Mouse (Mus musculus) large intestine, adult 2 months (tissue): ENCODE measurements at regions not wholly inside any gene's neighbourhood (a gene's known extent, or its start where the extent isn't known, plus 50 kb on each side); places are given as distances from the start of the nearest gene placed in this dataset.
A peak's percentile ranks its signal among the peaks of the same experiment; 100 is the strongest.

Experiments
- DNase-seq: peaks from one replicate; pipeline ENCODE4 v3.0.0-alpha.2; 2012; ENCODE audit warnings: low read depth, low spot score
- WGBS: fragments of 180-500 bp; shearing (Covaris S2); methylation state at CpG from one replicate; pipeline ENCODE4 v1.1.7; 2018; 5-methylcytosine and 5-hydroxymethylcytosine counted together

- no peak for DNase-seq
- 45% methylated on average over 14 of the region's 14 CpGs for WGBS
These were observed 151.4 kb upstream of the A230072I06Rik start for GRCm38 (mm10) chr8:12127106-12127800.

DNA sequence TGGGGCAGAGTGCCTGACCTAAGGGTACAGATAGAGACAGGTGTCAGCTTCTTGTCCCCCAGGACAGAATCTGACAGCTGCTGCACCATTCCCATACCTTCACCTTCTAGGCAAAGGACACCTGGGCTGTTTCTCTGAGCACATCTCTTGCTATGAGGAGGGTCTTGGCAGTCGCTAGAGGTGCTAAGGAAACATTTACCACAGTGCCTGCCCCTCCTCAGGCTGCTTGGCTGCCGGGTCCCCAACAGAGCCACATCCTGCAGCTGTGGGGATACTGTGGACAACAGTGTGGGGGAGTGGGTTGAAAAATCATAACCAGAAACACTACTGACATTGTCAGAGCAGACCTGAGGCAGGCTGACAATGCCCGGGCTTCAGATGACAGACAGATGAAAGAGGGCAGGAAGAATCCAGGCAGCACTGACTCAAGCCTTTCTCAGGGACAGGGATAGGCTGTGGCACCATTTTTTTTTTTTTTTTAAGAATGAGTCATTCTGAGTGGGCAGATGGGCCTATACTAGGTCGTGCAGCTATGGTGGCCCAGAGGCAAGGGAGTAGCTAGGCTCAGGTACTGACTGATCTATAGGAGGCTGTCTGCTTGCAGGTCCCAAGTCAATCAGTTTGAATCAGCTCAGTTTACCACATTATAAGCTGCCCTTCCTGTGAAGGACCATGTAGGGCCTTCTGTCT is 150.7 kb upstream of the A230072I06Rik start:
- DNase-seq = no peak
- WGBS = 53% methylated on average over 4 of the region's 4 CpGs

DNA sequence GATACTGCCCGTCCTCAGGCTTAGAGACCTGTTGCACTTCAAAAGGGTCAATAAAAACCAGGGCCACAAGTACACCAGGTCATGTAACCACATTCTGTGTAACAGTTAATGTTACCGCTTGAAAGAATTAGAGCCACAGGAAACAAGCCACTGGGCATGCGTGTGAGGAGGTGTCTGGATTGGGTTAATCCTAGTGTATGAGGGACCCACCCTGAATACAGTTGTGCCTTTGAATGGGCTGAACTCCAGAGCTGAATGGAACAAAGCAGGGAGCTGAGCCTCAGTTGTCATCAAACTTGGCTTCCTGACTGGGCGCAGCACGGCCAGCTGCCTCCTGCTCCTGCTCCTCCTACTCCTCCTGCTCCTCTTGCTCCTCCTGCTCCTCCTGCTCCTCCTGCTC is 148.0 kb upstream of the A230072I06Rik start:
- 42% methylated on average over 5 of the region's 5 CpGs for WGBS
- DNase-seq = no peak

GRCm38 (mm10) chr8:12134200-12134599 is 144.4 kb upstream of the A230072I06Rik start:
- no peak for DNase-seq
- 26% methylated on average over 1 of the region's 1 CpGs for WGBS

DNA sequence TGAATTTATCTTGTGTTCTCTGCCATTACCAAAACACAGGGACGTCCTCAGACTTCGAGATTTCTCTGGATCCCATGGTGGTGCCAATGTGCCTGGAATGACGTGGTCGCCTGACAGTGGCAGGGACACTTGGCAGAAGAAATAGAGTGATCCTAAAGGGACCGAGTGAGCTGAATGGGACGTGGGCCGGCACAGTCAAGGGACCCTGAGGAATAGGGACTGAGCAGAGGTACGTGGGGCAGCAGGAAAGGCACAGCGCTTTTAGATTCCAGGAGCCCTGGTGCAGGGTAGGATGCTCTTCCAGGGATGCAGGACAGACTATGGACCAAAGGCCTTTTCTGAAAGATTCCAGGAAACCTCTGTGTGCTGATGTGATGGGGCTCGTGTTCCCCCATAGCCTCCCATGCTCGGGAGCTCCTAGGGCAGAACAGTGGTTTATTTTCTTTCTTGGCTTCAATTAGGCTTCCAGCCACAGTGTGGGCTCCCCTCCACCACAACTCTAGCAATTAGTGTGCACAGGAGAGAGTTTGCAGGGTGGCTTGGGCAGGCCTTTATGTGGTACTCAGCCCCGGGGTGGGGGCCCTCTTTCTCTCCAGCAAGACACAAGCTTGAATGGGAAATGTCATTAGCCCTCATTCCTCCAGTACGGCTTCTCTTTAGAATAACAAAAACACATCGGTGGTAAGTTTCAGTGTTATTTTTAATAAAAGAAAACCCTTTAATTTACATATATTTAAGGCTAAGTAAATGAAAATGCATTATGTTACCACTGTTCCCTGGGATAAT is 143.0 kb upstream of the A230072I06Rik start:
- 85% methylated on average over 14 of the region's 14 CpGs for WGBS
- DNase-seq = no peak

DNA sequence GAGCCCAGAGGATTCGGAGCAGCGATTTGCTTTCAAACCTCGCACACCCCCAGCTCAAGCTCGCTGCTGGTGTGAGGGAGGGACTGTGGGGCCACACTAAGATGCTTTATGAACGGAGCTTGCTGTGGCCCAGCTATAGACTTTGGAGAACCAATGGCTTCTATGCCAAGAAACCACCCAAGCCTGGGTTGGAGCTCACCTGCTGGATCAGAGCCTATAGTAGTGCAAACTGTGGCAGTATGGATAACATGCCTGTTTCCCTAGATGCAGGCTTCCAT is 142.5 kb upstream of the A230072I06Rik start:
- WGBS = 85% methylated on average over 5 of the region's 5 CpGs
- no peak for DNase-seq

DNA sequence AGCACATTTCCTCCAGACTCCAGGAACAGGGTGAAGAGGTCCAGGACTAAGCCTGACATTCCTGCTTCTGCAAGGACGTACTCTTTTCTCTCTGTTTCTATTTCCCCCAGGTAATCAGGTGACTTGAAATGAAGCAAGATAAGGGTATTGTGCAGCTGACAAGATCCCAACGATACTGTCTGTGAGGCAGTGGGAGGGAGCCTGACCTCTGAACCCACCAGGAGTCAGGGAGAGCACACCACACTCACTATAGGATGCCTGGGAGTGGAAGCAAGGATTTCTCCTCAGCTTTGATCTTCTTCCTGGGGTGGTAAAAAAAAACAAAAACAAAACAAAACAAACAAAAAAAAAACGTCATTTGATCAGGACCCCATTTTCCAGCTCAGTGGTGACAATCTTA is 141.1 kb upstream of the A230072I06Rik start:
- no peak for DNase-seq
- WGBS = 41% methylated on average over 3 of the region's 3 CpGs

- WGBS = 70% methylated on average over 8 of the region's 8 CpGs
These were observed 140.7 kb upstream of the A230072I06Rik start for GRCm38 (mm10) chr8:12137913-12138312.

DNA sequence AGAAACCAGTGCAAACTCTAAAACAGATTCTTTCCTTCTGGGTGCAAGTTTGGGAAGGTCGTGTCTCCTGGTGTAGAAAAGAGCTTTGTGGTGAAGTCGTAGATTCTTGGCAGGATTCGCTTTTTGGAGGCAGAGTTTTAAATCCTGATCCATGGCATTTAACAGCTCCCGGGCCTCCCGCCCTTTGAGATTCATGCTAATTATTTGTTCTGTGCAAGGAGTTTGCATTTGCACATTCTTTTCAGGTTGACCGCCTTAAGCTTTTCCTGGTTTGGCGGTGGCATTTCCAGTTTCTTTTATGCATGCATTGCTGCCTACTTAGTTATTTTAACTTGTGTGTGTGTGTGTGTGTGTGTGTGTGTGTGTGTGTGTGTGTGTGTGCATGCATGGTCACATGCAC is 126.9 kb upstream of the A230072I06Rik start:
- no peak for DNase-seq
- 52% methylated on average over 7 of the region's 7 CpGs for WGBS

More at GRCm38 (mm10) chr8:12137913-12138312, 140.7 kb upstream of the A230072I06Rik start:
- DNase-seq = no peak

GRCm38 (mm10) chr8:12152825-12153224 is 125.8 kb upstream of the A230072I06Rik start:
- 72% methylated on average over 9 of the region's 9 CpGs for WGBS
- no peak for DNase-seq

DNA sequence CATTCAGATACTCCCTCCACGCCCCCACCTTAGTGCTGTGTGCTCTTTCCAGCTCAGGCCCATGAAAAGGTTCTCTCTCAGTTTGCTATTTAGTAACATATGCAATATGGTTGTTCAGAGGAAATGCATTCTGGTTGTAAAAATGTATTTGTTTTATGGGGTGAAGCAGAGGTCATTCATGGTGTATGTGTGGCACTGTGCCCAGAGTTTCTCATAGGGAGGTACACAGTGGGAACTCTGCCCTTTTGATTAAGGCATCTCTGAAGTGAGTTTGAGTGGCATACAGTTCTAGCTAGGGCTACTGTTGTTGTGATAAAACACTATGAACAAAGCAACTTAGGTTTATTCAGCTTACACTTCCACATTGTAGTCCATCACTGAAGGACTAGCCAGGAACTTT is 121.7 kb upstream of the A230072I06Rik start:
- peak; percentile 65 for DNase-seq
- 25% methylated on average over 1 of the region's 1 CpGs for WGBS

DNA sequence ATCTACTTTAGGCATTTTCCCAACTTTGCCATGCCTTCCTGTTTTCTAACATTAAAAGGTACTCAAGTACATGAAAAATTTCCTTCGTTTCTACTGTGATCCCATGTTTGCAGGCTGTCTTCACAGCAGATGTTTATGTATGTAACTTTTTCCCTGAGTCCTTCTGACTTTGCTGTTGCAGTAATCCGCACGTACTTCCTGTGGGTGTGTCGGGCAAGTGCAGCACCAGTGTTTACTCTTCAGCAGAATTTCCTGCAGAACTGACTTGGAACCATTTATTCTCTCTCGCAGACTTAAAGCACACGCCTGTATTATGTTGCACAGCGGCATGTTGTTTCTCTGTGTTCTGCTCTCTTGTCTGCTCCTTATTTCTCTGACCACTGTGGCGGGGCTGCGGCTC is 120.4 kb upstream of the A230072I06Rik start:
- 23% methylated on average over 9 of the region's 9 CpGs for WGBS

GRCm38 (mm10) chr8:12162921-12163705 is 115.5 kb upstream of the A230072I06Rik start:
- no peak for DNase-seq
- WGBS = 7% methylated on average over 22 of the region's 22 CpGs

More for the DNA sequence above, 120.4 kb upstream of the A230072I06Rik start:
- peak; percentile 67 for DNase-seq

- DNase-seq = no peak
- whole genome bisulfite sequencing = 74% methylated on average over 23 of the region's 23 CpGs
These were observed 113.0 kb upstream of the A230072I06Rik start for GRCm38 (mm10) chr8:12165487-12166152.

DNA sequence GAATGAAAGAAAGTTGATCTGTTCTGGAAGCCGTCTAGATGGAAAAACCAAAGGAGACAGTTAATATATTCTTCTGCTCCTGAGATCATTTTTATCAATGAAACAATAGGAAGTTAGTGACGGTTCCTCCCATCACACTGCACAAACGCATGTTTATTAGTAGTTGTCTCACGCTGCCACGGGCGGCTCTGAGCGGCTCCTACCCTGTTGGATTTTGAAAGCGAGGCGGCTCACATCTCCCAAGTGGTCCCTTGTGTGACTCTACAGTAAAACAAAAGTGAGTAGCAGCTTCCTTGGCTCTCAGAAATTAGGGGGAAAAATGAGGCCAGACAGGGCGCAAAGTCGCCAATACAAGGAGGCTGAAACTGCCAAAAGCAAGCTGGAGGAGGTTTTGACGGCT is 106.8 kb upstream of the A230072I06Rik start:
- 80% methylated on average over 12 of the region's 12 CpGs for WGBS
- DNase-seq = no peak

GRCm38 (mm10) chr8:12175496-12175895 is 103.1 kb upstream of the A230072I06Rik start:
- WGBS = 75% methylated on average over 13 of the region's 13 CpGs
- no peak for DNase-seq

DNA sequence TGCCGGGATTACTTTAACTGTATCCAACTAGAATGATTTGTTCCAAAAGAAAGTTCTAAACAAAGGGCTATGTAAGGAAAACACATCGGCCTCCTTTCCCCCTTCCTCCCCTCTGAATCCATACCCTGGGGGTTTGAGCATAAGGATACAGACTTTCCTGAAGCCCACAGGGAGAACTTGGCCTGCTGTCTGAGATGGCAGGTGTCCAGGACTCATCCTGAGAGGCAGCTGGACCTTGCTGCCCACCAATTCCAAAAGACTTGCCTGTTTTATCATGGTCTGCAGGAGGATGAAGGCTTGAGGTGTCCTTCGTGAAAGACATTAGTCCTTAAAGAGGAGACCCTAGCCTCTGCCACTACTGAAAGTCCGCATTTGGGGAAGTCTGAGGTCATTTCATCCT is 94.0 kb upstream of the A230072I06Rik start:
- no peak for DNase-seq
- WGBS = 79% methylated on average over 4 of the region's 4 CpGs

GRCm38 (mm10) chr8:12187366-12187765 is 91.3 kb upstream of the A230072I06Rik start:
- WGBS = 89% methylated on average over 3 of the region's 3 CpGs
- DNase-seq = no peak

GRCm38 (mm10) chr8:12188451-12188850 is 90.2 kb upstream of the A230072I06Rik start:
- no peak for DNase-seq
- WGBS = 58% methylated on average over 5 of the region's 5 CpGs
